Mouse (Mus musculus) liver, postnatal 0 days (tissue): ENCODE data around the gene Zfp266.

Source experiments
- CTCF ChIP-seq: sonication (generic); IDR thresholded peaks from 2 replicates; pipeline ENCODE4 v1.5.1; 2016; ENCODE audit warnings: antibody characterized with exemption, low read depth
- EP300 ChIP-seq: IDR thresholded peaks from 2 replicates; pipeline ENCODE4 v1.6.1; 2016; ENCODE audit warnings: antibody characterized with exemption, low read depth, mild to moderate bottlenecking

DNA sequence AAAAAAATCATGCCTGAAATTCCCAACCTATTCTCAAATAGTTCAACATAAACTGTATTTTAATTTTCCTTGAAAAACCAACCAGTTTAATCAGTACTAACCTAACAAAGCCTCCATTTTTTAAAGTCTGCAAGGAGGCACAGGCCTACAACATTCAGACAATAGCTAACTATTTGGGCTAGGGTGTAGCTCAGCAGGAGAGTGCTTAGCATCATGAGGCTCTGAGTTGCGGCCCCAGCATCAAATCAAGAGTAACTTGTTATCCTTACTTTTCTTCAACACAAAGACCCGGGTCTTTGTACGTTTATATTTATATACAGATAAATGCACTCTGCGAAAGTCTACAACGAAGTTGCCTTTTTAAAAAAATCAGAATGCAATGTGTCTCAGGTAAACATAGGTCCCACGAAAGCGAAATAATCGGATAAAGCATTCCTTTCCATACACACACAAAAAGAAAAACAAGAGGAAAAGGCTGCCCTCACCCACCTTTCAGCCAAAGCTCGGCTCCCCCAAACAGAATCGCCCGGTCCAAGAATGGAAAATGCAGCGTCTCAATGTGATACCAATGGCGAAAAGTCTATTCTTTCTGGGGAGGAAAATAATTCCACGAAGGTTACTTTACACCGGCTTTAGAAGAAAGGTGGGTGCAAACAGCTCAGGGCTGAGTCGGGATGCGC is 546 bp downstream of the Zfp266 start:
- TF ChIP-seq CTCF (no peak), EP300 (no peak)
